Mouse (Mus musculus) intestine, embryonic 14.5 days (tissue): ENCODE data around the gene Scrn2. TPM values are rescaled to one million over a fixed set of nuclear protein-coding genes. Genes with fewer than 3 reads are reported as not detected.

Source experiments
- ATAC-seq: fragments of 200-750 bp; cut with Nextera tagmentation; replicated peaks from 2 replicates; pipeline ENCODE4 v1.8.0; 2017; ENCODE audit warnings: low read depth, moderate number of reproducible peaks, moderate TSS enrichment, moderate library complexity; ENCODE audit not compliant: low FRiP score, low TSS enrichment
- DNase-seq: peaks from one replicate; pipeline ENCODE4 v3.0.0-alpha.2; 2018; ENCODE audit warnings: low spot score
- H3K27ac ChIP-seq: fragments of 300-500 bp; sonication (generic); 2 replicates; pipeline ENCODE4 v1.5.1; 2014; ENCODE audit warnings: low read depth, mild to moderate bottlenecking, control low read depth
- H3K27me3 ChIP-seq: fragments of 300-500 bp; sonication (generic); replicated peaks from 2 replicates; pipeline ENCODE4 v1.6.1; 2014; ENCODE audit warnings: low read length, control low read depth; ENCODE audit not compliant: control insufficient read depth, insufficient read depth
- H3K36me3 ChIP-seq: fragments of 300-500 bp; sonication (generic); 2 replicates; pipeline ENCODE4 v1.6.1; 2014; ENCODE audit warnings: low read length, control low read depth; ENCODE audit not compliant: control insufficient read depth, insufficient read depth
- H3K4me1 ChIP-seq: fragments of 300-500 bp; sonication (generic); replicated peaks from 2 replicates; pipeline ENCODE4 v1.6.1; 2014; ENCODE audit warnings: low read length, control low read depth, mixed read lengths; ENCODE audit not compliant: control insufficient read depth, insufficient read depth
- H3K4me2 ChIP-seq: fragments of 300-500 bp; sonication (generic); 2 replicates; pipeline ENCODE4 v1.6.1; 2014; ENCODE audit warnings: low read length
- H3K4me3 ChIP-seq: fragments of 300-500 bp; sonication (generic); 2 replicates; pipeline ENCODE4 v1.5.1; 2014; ENCODE audit warnings: low read depth, low read length, control low read depth, mixed read lengths
- H3K9ac ChIP-seq: fragments of 300-500 bp; sonication (generic); 2 replicates; pipeline ENCODE4 v1.6.1; 2014; ENCODE audit warnings: mild to moderate bottlenecking, low read length
- H3K9me3 ChIP-seq: fragments of 300-500 bp; sonication (generic); 2 replicates; pipeline ENCODE4 v1.6.1; 2016; ENCODE audit warnings: low read length, control low read depth; ENCODE audit not compliant: control insufficient read depth
- WGBS: fragments of 180-500 bp; shearing (Covaris S2); extraction: QIAGEN DNeasy Blood & Tissue Kit; methylation state at CpG from one replicate; pipeline ENCODE4 v1.1.7; 2014; 5-methylcytosine and 5-hydroxymethylcytosine counted together
- polyA plus RNA-seq: library from polyadenylated mRNA; unstranded; fragments of >200 nt; fragmentation: Nextera tagmentation; extraction: Ambion mirVana; gene quantifications from 2 replicates; pipeline ENCODE4 v1.2.1, GENCODE M21; 2014

The Scrn2 gene
- polyA plus RNA-seq, 1 experiment from 2014 or later, result 18.6 TPM

GRCm38 (mm10) chr11:97024977-97025376, 4.8 kb upstream of the Scrn2 start:
- 51% methylated on average over 10 of the region's 10 CpGs for WGBS
- no peak for DNase-seq
- no peak overlapping the region for H3K27ac ChIP-seq

GRCm38 (mm10) chr11:97025721-97026344, 3.9 kb upstream of the Scrn2 start:
- Histone ChIP-seq H3K4me3 (peak overlapping the region; percentile 21), H3K27ac (peak overlapping the region; percentile 85), H3K4me1 (peaks cover 24% of the 10 kb centered on the region), H3K9me3 (no peaks in the 10 kb centered on the region), H3K36me3 (no peaks in the 10 kb centered on the region), H3K27me3 (peaks cover 36% of the 10 kb centered on the region), H3K9ac (peak overlapping the region; percentile 37), H3K4me2 (peak overlapping the region; percentile 56)
- 3% methylated on average over 17 of the region's 17 CpGs for WGBS
- DNase-seq, result peak; percentile 94
- ATAC-seq, result peak; percentile 24

More at GRCm38 (mm10) chr11:97024977-97025376, 4.8 kb upstream of the Scrn2 start:
- ATAC-seq, result no peak
- Histone ChIP-seq H3K9me3 (no peaks in the 10 kb centered on the region), H3K4me3 (no peak overlapping the region), H3K27me3 (peaks cover 44% of the 10 kb centered on the region), H3K36me3 (no peaks in the 10 kb centered on the region), H3K4me2 (no peak overlapping the region), H3K4me1 (peaks cover 16% of the 10 kb centered on the region), H3K9ac (no peak overlapping the region)

DNA sequence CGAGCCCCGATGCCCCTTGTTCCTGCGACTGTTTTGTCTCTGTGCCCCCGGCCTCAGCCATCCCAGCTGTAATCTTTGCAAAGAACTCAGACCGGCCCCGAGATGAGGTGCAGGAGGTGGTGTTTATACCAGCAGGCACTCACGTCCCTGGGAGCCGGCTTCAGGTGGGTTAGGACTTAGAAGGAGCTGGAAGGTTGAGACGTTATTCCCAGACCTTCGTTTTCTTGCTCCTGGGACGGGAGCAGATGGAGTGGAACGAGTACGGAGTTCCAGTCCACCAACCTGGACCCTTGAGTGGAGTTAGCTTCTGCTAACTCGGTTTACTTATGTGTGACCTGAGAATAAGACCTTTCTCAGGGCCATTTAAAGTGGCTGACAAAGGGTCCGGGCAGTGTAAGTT, 688 bp downstream of the Scrn2 start:
- ATAC-seq, result no peak
- 15% methylated on average over 15 of the region's 15 CpGs for WGBS
- H3K4me2 ChIP-seq, result peak overlapping the region; percentile 96
- 0 out of 2 replicates have a peak, but pooled peaks cover 4% of the 10 kb centered on the region for H3K36me3 ChIP-seq
- peak overlapping the region; percentile 59; the same call in 1 of the 2 replicates for H3K27ac ChIP-seq
- peaks cover 18% of the 10 kb centered on the region for H3K4me1 ChIP-seq
- no peaks in the 10 kb centered on the region for H3K27me3 ChIP-seq
- H3K4me3 ChIP-seq, result peak overlapping the region; percentile 73
- no peak for DNase-seq
- peak overlapping the region; percentile 69 for H3K9ac ChIP-seq
- H3K9me3 ChIP-seq, result no peaks in the 10 kb centered on the region

- H3K4me2 ChIP-seq, result no peak overlapping the region
- H3K9ac ChIP-seq, result no peak overlapping the region
- DNase-seq (no peak), ATAC-seq (no peak)
- H3K27me3 ChIP-seq, result no peaks in the 10 kb centered on the region
- WGBS, result 84% methylated on average over 12 of the region's 12 CpGs
- 0 out of 2 replicates have a peak, but pooled peaks cover 4% of the 10 kb centered on the region for H3K36me3 ChIP-seq
- peaks cover 12% of the 10 kb centered on the region; the same call in 1 of the 2 replicates for H3K4me1 ChIP-seq
- no peak overlapping the region for H3K4me3 ChIP-seq
- H3K9me3 ChIP-seq, result no peaks in the 10 kb centered on the region
- no peak overlapping the region for H3K27ac ChIP-seq
These were observed 2.2 kb downstream of the Scrn2 start for GRCm38 (mm10) chr11:97031977-97032376.

- no peak overlapping the region for H3K4me2 ChIP-seq
- H3K27ac ChIP-seq, result no peak overlapping the region
- no peaks in the 10 kb centered on the region for H3K9me3 ChIP-seq
- peaks cover 12% of the 10 kb centered on the region; the same call in 1 of the 2 replicates for H3K4me1 ChIP-seq
- ATAC-seq (no peak), DNase-seq (no peak)
- no peak overlapping the region for H3K9ac ChIP-seq
- H3K36me3 ChIP-seq, result 0 out of 2 replicates have a peak, but pooled peaks cover 4% of the 10 kb centered on the region
- 96% methylated on average over 4 of the region's 4 CpGs for WGBS
- H3K27me3 ChIP-seq, result no peaks in the 10 kb centered on the region
- no peak overlapping the region for H3K4me3 ChIP-seq
These were observed 2.8 kb downstream of the Scrn2 start for GRCm38 (mm10) chr11:97032499-97032898.

- H3K4me2 ChIP-seq, result no peak overlapping the region
- no peaks in the 10 kb centered on the region for H3K27me3 ChIP-seq
- H3K4me3 ChIP-seq, result no peak overlapping the region
- H3K36me3 ChIP-seq, result 0 out of 2 replicates have a peak, but pooled peaks cover 4% of the 10 kb centered on the region
- peaks cover 12% of the 10 kb centered on the region; the same call in 1 of the 2 replicates for H3K4me1 ChIP-seq
- H3K9ac ChIP-seq, result no peak overlapping the region
- ATAC-seq (no peak), DNase-seq (no peak)
- WGBS, result 87% methylated on average over 4 of the region's 4 CpGs
- H3K27ac ChIP-seq, result no peak overlapping the region
- H3K9me3 ChIP-seq, result no peaks in the 10 kb centered on the region
These were observed 4.0 kb downstream of the Scrn2 start for GRCm38 (mm10) chr11:97033781-97034180.

GRCm38 (mm10) chr11:97036141-97036540, 6.4 kb downstream of the Scrn2 start:
- Histone ChIP-seq H3K36me3 (0 out of 2 replicates have a peak, but pooled peaks cover 4% of the 10 kb centered on the region), H3K4me1 (0 out of 2 replicates have a peak, but pooled peaks cover 5% of the 10 kb centered on the region), H3K27ac (no peak overlapping the region), H3K4me2 (no peak overlapping the region), H3K9me3 (no peaks in the 10 kb centered on the region), H3K4me3 (no peak overlapping the region), H3K9ac (no peak overlapping the region), H3K27me3 (no peaks in the 10 kb centered on the region)
- WGBS, result 69% methylated on average over 5 of the region's 5 CpGs
- no peak for ATAC-seq
- DNase-seq, result no peak

GRCm38 (mm10) chr11:97038881-97039280, 9.1 kb downstream of the Scrn2 start:
- Histone ChIP-seq H3K9me3 (no peaks in the 10 kb centered on the region), H3K27me3 (no peaks in the 10 kb centered on the region), H3K4me3 (no peak overlapping the region), H3K4me1 (peaks cover 14% of the 10 kb centered on the region), H3K36me3 (0 out of 2 replicates have a peak, but pooled peaks cover 5% of the 10 kb centered on the region), H3K27ac (no peak overlapping the region), H3K9ac (no peak overlapping the region), H3K4me2 (no peak overlapping the region)
- DNase-seq (no peak), ATAC-seq (no peak)
- 53% methylated on average over 7 of the region's 7 CpGs for WGBS
